Mouse (Mus musculus) left cerebral cortex, postnatal 14 days (tissue): ENCODE measurements at regions not wholly inside any gene's neighbourhood (a gene's known extent, or its start where the extent isn't known, plus 50 kb on each side); places are given as distances from the start of the nearest gene placed in this dataset.
A peak's percentile ranks its signal among the peaks of the same experiment; 100 is the strongest.
"Not testable (repeated sequence)": the region's sequence is repeated elsewhere in the genome, so short reads cannot be mapped to it uniquely, and the experiment has no call there.

Source experiments
- DNase-seq, 2 experiments: peaks; one replicate each; pipeline ENCODE4 v3.0.0; 2021 to 2022; ENCODE audit warnings: low spot score in 2 of 2, mixed read lengths in 1 of 2
- intact Hi-C: fragments of 180-260 bp; cut with DNase I; formaldehyde crosslinking; loops from one replicate; pipeline ENCODE4 v1.15.1; 2025

- DNase-seq: no peak
- intact Hi-C loops: no loop called here
These were observed 141.9 kb upstream of the Cdyl start for GRCm38 (mm10) chr13:35517692-35518091.

GRCm38 (mm10) chr13:35522272-35522671, 137.4 kb upstream of the Cdyl start:
- intact Hi-C loops: no loop called here
- no peak for DNase-seq

- intact Hi-C loops: no loop called here
- DNase-seq: no peak
These were observed 130.1 kb upstream of the Cdyl start for GRCm38 (mm10) chr13:35529577-35529976.

GRCm38 (mm10) chr13:35537106-35537505, 122.5 kb upstream of the Cdyl start:
- intact Hi-C loops: no loop called here
- no peak for DNase-seq

GRCm38 (mm10) chr13:35537936-35538335, 121.7 kb upstream of the Cdyl start:
- intact Hi-C loops: no loop called here
- DNase-seq: no peak

- intact Hi-C loops: no loop called here
- no peak for DNase-seq
These were observed 119.2 kb upstream of the Cdyl start for GRCm38 (mm10) chr13:35540433-35540832.

- no peak for DNase-seq
- intact Hi-C loops: no loop called here
These were observed 118.6 kb upstream of the Cdyl start for GRCm38 (mm10) chr13:35541053-35541452.

GRCm38 (mm10) chr13:35564006-35564405, 95.6 kb upstream of the Cdyl start:
- no peak for DNase-seq
- intact Hi-C loops: no loop called here

GRCm38 (mm10) chr13:35581616-35582015, 78.0 kb upstream of the Cdyl start:
- DNase-seq: peak in 1 of 2 experiments; percentile 19
- intact Hi-C loops: no loop called here

- no peak for DNase-seq
- intact Hi-C loops: no loop called here
These were observed 61.6 kb upstream of the Cdyl start for GRCm38 (mm10) chr13:35598003-35598402.

- DNase-seq: no peak
- intact Hi-C loops: no loop called here
These were observed 58.0 kb upstream of the Cdyl start for GRCm38 (mm10) chr13:35601560-35602135.

GRCm38 (mm10) chr13:35603080-35603479, 56.6 kb upstream of the Cdyl start:
- intact Hi-C loops: no loop called here
- DNase-seq: no peak

- intact Hi-C loops: no loop called here
- peak in 1 of 2 experiments; percentile 6 for DNase-seq
These were observed 55.6 kb upstream of the Cdyl start for GRCm38 (mm10) chr13:35604061-35604460.

GRCm38 (mm10) chr13:35604765-35605164, 54.9 kb upstream of the Cdyl start:
- intact Hi-C loops: no loop called here
- DNase-seq: no peak

GRCm38 (mm10) chr13:35606857-35607561, 52.6 kb upstream of the Cdyl start:
- DNase-seq, intact Hi-C loops: not testable (repeated sequence)

- intact Hi-C loops: no loop called here
- no peak for DNase-seq
These were observed 51.9 kb upstream of the Cdyl start for GRCm38 (mm10) chr13:35607710-35608109.
